Mouse (Mus musculus) forebrain, embryonic 16.5 days (tissue): ENCODE measurements at regions not wholly inside any gene's neighbourhood (a gene's known extent, or its start where the extent isn't known, plus 50 kb on each side); places are given as distances from the start of the nearest gene placed in this dataset.
A peak's percentile ranks its signal among the peaks of the same experiment; 100 is the strongest.
"Not testable (repeated sequence)": the region's sequence is repeated elsewhere in the genome, so short reads cannot be mapped to it uniquely, and the experiment has no call there.

Experiments
- ATAC-seq: fragments of 200-750 bp; cut with Nextera tagmentation; 2 replicates; pipeline ENCODE4 v1.8.0; 2017; ENCODE audit warnings: mild to moderate bottlenecking, moderate library complexity
- H3K27ac ChIP-seq: fragments of 300-500 bp; sonication (generic); 2 replicates; pipeline ENCODE4 v1.5.1; 2014; ENCODE audit warnings: low read length, control low read depth
- H3K27me3 ChIP-seq: fragments of 300-500 bp; sonication (generic); replicated peaks from 2 replicates; pipeline ENCODE4 v1.6.1; 2014; ENCODE audit warnings: low read length; ENCODE audit not compliant: control insufficient read depth, insufficient read depth
- H3K36me3 ChIP-seq: fragments of 300-500 bp; sonication (generic); 2 replicates; pipeline ENCODE4 v1.6.1; 2014; ENCODE audit not compliant: control insufficient read depth, insufficient read depth
- H3K4me1 ChIP-seq: fragments of 300-500 bp; sonication (generic); replicated peaks from 2 replicates; pipeline ENCODE4 v1.6.1; 2014; ENCODE audit warnings: low read length; ENCODE audit not compliant: control insufficient read depth, insufficient read depth
- H3K4me2 ChIP-seq: fragments of 300-500 bp; sonication (generic); 2 replicates; pipeline ENCODE4 v1.6.1; 2014; ENCODE audit warnings: mild to moderate bottlenecking, low read length, control low read depth
- H3K4me3 ChIP-seq: fragments of 300-500 bp; sonication (generic); replicated peaks from 2 replicates; pipeline ENCODE4 v1.5.1; 2014; ENCODE audit warnings: mild to moderate bottlenecking, low read length, control low read depth
- H3K9ac ChIP-seq: fragments of 300-500 bp; sonication (generic); replicated peaks from 2 replicates; pipeline ENCODE4 v1.6.1; 2014; ENCODE audit warnings: low read depth, low read length, control low read depth
- H3K9me3 ChIP-seq: fragments of 300-500 bp; sonication (generic); 2 replicates; pipeline ENCODE4 v1.6.1; 2016; ENCODE audit warnings: low read length; ENCODE audit not compliant: control insufficient read depth
- WGBS: fragments of 180-500 bp; shearing (Covaris S2); extraction: QIAGEN DNeasy Blood & Tissue Kit; methylation state at CpG from one replicate; pipeline ENCODE4 v1.1.7; 2014; 5-methylcytosine and 5-hydroxymethylcytosine counted together

- peak; percentile 71 for ATAC-seq
- no peaks in the 10 kb centered on the region for H3K4me1 ChIP-seq
These were observed 779.7 kb downstream of the Cetn3 start for GRCm38 (mm10) chr13:82562576-82562975.

GRCm38 (mm10) chr13:82570925-82571324 lies 788.0 kb downstream of the Cetn3 start:
- Histone ChIP-seq H3K27me3 (no peaks in the 10 kb centered on the region), H3K4me1 (no peaks in the 10 kb centered on the region), H3K36me3 (no peaks in the 10 kb centered on the region), H3K4me2 (no peak overlapping the region), H3K9me3 (no peaks in the 10 kb centered on the region), H3K9ac (no peak overlapping the region), H3K4me3 (no peak overlapping the region), H3K27ac (no peak overlapping the region)
- 92% methylated on average over 1 of the region's 1 CpGs for WGBS
- ATAC-seq = no peak

More at GRCm38 (mm10) chr13:82562576-82562975, 779.7 kb downstream of the Cetn3 start:
- Histone ChIP-seq H3K36me3 (no peaks in the 10 kb centered on the region), H3K9me3 (no peaks in the 10 kb centered on the region), H3K27ac (no peak overlapping the region), H3K4me2 (no peak overlapping the region), H3K9ac (no peak overlapping the region), H3K27me3 (no peaks in the 10 kb centered on the region), H3K4me3 (no peak overlapping the region)
- WGBS = 77% methylated on average over 4 of the region's 4 CpGs

GRCm38 (mm10) chr13:82577937-82578336 lies 795.1 kb downstream of the Cetn3 start:
- no peaks in the 10 kb centered on the region for H3K9me3 ChIP-seq
- no peak overlapping the region for H3K4me3 ChIP-seq
- WGBS = 57% methylated on average over 4 of the region's 4 CpGs
- peak; percentile 50; the same call in 1 of the 2 replicates for ATAC-seq
- no peaks in the 10 kb centered on the region for H3K27me3 ChIP-seq
- no peak overlapping the region for H3K9ac ChIP-seq
- H3K4me1 ChIP-seq = no peaks in the 10 kb centered on the region
- no peak overlapping the region for H3K4me2 ChIP-seq
- no peak overlapping the region for H3K27ac ChIP-seq
- no peaks in the 10 kb centered on the region for H3K36me3 ChIP-seq

GRCm38 (mm10) chr13:82586335-82586734 lies 803.5 kb downstream of the Cetn3 start:
- Histone ChIP-seq H3K36me3 (no peaks in the 10 kb centered on the region), H3K4me2 (no peak overlapping the region), H3K4me1 (no peaks in the 10 kb centered on the region), H3K27me3 (no peaks in the 10 kb centered on the region), H3K9me3 (no peaks in the 10 kb centered on the region), H3K27ac (no peak overlapping the region), H3K4me3 (no peak overlapping the region), H3K9ac (no peak overlapping the region)
- no peak for ATAC-seq
- WGBS = 63% methylated on average over 1 of the region's 1 CpGs

- Histone ChIP-seq H3K9me3 (no peaks in the 10 kb centered on the region), H3K36me3 (no peaks in the 10 kb centered on the region), H3K9ac (no peak overlapping the region), H3K27me3 (no peaks in the 10 kb centered on the region), H3K4me1 (no peaks in the 10 kb centered on the region; the same call in 1 of the 2 replicates), H3K27ac (no peak overlapping the region; the same call in 1 of the 2 replicates), H3K4me2 (no peak overlapping the region), H3K4me3 (no peak overlapping the region)
- WGBS = 78% methylated on average over 8 of the region's 8 CpGs
- peak; percentile 62 for ATAC-seq
These were observed 811.0 kb downstream of the Cetn3 start for GRCm38 (mm10) chr13:82593831-82594230.

GRCm38 (mm10) chr13:82595566-82595965 lies 812.7 kb downstream of the Cetn3 start:
- H3K36me3 ChIP-seq = no peaks in the 10 kb centered on the region
- no peak for ATAC-seq
- H3K9ac ChIP-seq = no peak overlapping the region
- H3K4me3 ChIP-seq = no peak overlapping the region
- H3K9me3 ChIP-seq = no peaks in the 10 kb centered on the region
- no peaks in the 10 kb centered on the region for H3K27me3 ChIP-seq
- H3K27ac ChIP-seq = no peak overlapping the region
- H3K4me2 ChIP-seq = no peak overlapping the region
- H3K4me1 ChIP-seq = no peaks in the 10 kb centered on the region; the same call in 1 of the 2 replicates

- not testable (repeated sequence) for H3K27me3 ChIP-seq, H3K4me2 ChIP-seq, H3K36me3 ChIP-seq, ATAC-seq, H3K27ac ChIP-seq, H3K4me1 ChIP-seq, H3K9me3 ChIP-seq, H3K9ac ChIP-seq, H3K4me3 ChIP-seq
- WGBS = 69% methylated on average over 3 of the region's 3 CpGs
These were observed 823.0 kb downstream of the Cetn3 start for GRCm38 (mm10) chr13:82605868-82606267.

- no peak overlapping the region for H3K9ac ChIP-seq
- H3K27me3 ChIP-seq = no peaks in the 10 kb centered on the region
- 51% methylated on average over 4 of the region's 4 CpGs for WGBS
- no peaks in the 10 kb centered on the region; the same call in 1 of the 2 replicates for H3K9me3 ChIP-seq
- H3K4me1 ChIP-seq = peaks cover 9% of the 10 kb centered on the region
- peak overlapping the region; percentile 45; the same call in 1 of the 2 replicates for H3K27ac ChIP-seq
- ATAC-seq = 0 out of 2 replicates have a peak, but pooled peaks have one; percentile 43
- no peaks in the 10 kb centered on the region for H3K36me3 ChIP-seq
- no peak overlapping the region for H3K4me3 ChIP-seq
- H3K4me2 ChIP-seq = no peak overlapping the region
These were observed 836.3 kb downstream of the Cetn3 start for GRCm38 (mm10) chr13:82619005-82619653.

GRCm38 (mm10) chr13:82620036-82620435 lies 837.2 kb downstream of the Cetn3 start:
- H3K36me3 ChIP-seq = no peaks in the 10 kb centered on the region
- H3K27me3 ChIP-seq = no peaks in the 10 kb centered on the region
- peak; percentile 80 for ATAC-seq
- H3K9me3 ChIP-seq = no peaks in the 10 kb centered on the region; the same call in 1 of the 2 replicates
- peaks cover 9% of the 10 kb centered on the region for H3K4me1 ChIP-seq
- H3K4me2 ChIP-seq = no peak overlapping the region
- 37% methylated on average over 3 of the region's 3 CpGs for WGBS
- H3K9ac ChIP-seq = no peak overlapping the region
- no peak overlapping the region for H3K4me3 ChIP-seq
- no peak overlapping the region for H3K27ac ChIP-seq
